Mouse (Mus musculus): ENCODE results near the gene Fhl3.
"Not testable (repeated sequence)": the region's sequence is repeated elsewhere in the genome, so short reads cannot be mapped to it uniquely, and the experiment has no call there.

Gene Fhl3

GRCm38 (mm10) chr4:124683474-124683873 is 17.0 kb upstream of the Fhl3 start:
- no peak for DNase-seq (ENCODE audit: low spot score in 2 of 2)

- no peak for DNase-seq (ENCODE audit: low spot score in 2 of 2)
Observed at GRCm38 (mm10) chr4:124685004-124685403, 15.5 kb upstream of the Fhl3 start.

DNA sequence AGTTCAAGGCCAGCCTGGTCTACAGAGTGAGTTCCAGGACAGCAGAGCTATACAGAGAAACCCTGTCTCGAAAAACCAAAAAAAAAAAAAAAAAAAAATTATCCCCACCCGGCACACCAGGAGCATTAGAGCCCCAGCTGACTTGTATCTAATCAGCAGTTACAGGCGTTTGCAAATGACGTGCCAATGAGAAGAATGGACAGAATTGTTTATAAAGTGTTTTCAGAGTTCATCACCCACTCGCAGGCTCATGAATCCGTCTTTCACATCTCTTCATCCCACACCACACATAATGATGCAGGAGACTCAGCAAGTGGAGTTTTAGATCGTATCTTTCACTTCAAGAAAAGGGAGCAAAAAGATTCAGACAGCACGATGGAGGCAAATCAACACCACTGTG is 15.0 kb upstream of the Fhl3 start:
- DNase-seq (ENCODE audit: low spot score in 2 of 2), result no peak

- no peak for DNase-seq (ENCODE audit: low spot score in 2 of 2)
Observed at GRCm38 (mm10) chr4:124685897-124686402, 14.6 kb upstream of the Fhl3 start.

GRCm38 (mm10) chr4:124691455-124691854 is 9.0 kb upstream of the Fhl3 start:
- no peak for DNase-seq (ENCODE audit: low spot score in 2 of 2)

- DNase-seq (ENCODE audit: low spot score in 2 of 2), result no peak
Observed at GRCm38 (mm10) chr4:124692416-124692861, 8.1 kb upstream of the Fhl3 start.

- DNase-seq (ENCODE audit: low spot score in 2 of 2), result peak; percentile 75 to 86
Observed at GRCm38 (mm10) chr4:124693135-124693894, 7.2 kb upstream of the Fhl3 start, which contains the start of gene Utp11. Gene Utp11, minus strand, starts transcription at chr4:124693600.

DNA sequence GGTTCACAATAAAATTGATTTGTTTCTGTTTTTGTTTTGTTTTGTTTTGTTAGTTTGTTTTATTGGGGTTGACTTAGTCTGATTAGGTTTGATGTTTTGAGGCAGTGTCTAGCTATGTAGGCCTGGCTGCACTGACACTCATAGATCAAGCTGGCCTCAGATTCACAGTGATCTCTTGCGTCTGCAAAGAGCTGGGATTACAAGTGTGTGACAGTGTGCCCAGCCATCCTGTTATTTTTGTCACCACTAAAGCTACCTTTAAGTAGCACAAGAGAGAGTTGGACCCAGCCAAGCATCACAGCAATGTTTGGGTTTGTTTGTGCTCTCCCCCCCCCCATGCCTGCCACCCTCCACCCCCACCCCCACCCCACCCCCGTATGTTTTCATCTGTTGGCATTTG is 5.9 kb upstream of the Fhl3 start:
- no peak for DNase-seq (ENCODE audit: low spot score in 2 of 2)

GRCm38 (mm10) chr4:124695786-124696516 is 4.5 kb upstream of the Fhl3 start:
- DNase-seq (ENCODE audit: low spot score in 2 of 2), result no peak

- DNase-seq (ENCODE audit: low spot score in 2 of 2), result no peak
Observed at GRCm38 (mm10) chr4:124699791-124700190, 710 bp upstream of the Fhl3 start.

DNA sequence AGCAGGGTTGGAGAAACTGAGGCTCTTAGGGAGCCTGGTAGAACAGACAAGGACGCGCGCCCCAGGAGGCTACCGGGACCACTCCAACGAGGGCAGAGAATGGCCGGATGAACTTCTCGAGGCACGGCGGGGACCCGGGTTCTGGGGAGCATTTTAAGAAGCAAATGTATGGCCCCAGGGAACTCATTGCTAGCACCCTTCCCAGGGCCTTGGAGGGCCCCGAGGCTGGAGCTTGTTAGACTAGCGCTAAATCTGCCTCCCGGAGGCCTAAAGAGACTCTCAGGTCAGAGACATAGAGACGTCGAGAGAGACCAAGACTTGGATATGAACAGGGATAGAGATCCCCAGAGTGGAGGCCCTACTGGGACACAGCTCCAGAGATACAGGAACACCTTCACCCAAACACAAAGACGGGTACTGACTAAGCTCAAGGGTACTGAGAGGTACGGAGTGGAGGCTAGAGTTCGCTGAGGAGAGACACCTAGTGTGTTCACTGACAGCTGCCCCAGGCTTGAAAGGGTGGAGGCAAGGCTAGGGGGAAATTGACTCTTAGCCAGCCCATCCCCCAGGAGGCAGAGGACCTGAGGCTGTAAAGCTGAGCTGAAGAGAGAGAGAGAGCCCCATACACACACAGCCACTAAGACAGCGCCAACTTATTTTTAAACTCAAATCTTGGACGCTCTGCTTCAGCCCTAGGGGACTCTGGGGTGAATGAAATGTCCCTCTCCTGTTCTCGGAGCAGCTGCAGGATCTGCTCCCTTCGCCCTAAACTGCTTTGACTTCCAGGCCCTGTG is 748 bp downstream of the Fhl3 start:
- no peak for DNase-seq (ENCODE audit: low spot score in 2 of 2)

DNA sequence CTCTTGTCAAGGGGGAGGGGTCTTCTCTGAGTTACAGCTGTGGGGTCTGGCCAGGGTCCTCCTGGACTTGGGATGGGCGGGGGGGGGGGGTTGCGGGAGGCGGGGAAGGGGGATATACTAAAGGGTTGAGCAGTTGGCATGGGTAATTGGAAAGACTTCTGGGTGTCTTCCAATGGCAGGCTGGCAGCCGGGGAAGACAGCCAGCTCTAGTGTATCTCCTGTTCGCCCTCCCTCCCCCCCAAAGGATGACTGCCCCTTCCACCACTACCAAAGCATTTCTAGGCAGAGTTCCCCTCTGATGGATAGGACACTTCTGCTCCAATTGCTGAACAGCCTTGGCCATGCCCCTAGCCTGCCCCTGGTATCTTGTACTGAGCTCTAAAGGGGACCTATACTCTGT is 1.4 kb downstream of the Fhl3 start:
- no peak for DNase-seq (ENCODE audit: low spot score in 2 of 2)

GRCm38 (mm10) chr4:124703406-124703805 is 2.9 kb downstream of the Fhl3 start:
- no peak for DNase-seq (ENCODE audit: low spot score in 2 of 2)

DNA sequence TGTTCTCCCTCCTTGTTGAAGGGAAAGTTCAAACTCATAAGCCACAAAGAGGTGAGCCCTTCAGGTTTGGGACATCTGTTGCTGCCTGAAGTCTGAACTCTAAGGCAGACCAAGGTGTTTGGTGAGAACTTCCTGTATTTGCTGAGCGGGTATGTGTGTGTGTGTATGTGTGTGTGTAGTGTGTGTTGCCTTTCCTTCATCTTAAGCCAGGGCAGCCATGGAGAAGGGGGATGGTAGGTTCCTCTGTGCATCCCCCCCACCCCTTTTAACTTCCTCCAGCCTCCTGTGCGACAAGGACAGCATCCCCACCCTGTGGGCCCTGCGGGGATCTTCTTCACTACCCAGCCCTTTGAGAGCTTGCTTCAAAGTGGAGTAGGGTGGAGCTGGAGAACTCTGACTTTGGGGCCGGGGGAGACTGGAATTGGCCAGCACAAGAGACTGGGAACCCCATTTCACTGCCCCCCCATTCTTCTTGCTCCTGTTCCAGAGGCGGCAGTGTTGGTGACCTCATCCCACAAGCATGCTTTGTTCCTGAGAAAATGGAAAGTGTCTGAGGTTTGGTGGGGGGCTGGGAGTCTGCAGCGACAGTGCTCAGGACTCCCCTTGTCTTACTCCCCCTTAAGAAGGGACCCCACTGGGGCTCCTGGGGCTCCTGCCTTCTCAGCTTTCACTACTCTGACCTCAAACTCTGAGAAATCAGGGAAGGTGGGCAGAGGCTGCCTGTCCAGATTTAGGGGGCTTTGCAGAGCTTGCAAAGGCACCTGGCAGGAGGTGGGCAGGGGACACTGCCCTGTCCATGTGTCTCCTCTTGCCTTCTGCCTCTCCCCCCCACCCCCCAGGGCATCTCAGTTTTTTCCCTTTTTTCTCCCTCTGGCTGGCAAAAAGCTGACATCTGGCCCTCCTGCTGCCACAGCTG is 3.6 kb downstream of the Fhl3 start:
- DNase-seq (ENCODE audit: low spot score in 2 of 2), result no peak

DNA sequence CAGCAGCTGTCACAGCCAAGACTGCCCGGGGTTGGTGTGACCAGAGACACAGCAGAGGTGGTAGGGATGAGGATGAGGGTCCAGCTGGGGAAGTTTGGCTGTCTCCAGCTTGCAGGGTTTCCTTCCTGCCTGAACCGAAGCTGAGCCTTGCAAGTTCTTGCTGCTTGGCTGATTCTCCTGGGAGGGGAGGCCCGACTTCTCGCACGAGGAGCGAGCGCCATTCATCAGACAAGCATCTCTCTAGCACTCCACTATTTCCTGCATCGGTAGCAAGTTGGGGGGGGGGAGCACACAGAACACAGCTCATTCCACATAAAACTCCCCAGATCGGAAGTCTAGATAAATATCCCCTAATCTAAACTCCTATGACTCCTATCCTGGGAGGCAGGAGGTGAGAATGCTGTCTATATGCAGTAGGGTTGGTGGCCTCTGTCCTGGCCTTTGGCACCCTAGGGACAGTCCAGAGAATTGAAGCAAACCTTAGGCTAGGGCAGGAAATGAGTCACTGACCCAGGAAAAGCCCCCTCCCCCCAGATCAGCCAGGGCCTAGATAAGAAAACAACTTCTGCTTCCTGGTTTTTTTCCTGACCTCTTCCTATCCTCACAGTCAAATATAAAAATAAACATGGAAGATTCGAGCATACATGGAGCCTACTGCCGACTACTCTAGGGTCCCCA is 4.4 kb downstream of the Fhl3 start:
- DNase-seq (ENCODE audit: low spot score in 2 of 2), result no peak

- DNase-seq (ENCODE audit: low spot score in 2 of 2), result no peak
Observed at GRCm38 (mm10) chr4:124705661-124706269, 5.3 kb downstream of the Fhl3 start.

GRCm38 (mm10) chr4:124707381-124708199 is 7.1 kb downstream of the Fhl3 start:
- not testable (repeated sequence) for DNase-seq (ENCODE audit: low spot score in 2 of 2)

GRCm38 (mm10) chr4:124708200-124708517 is 7.7 kb downstream of the Fhl3 start:
- not testable (repeated sequence) for DNase-seq (ENCODE audit: low spot score in 2 of 2)
